Mouse (Mus musculus) lung, postnatal 14 days (tissue): ENCODE data around the gene Asb16.
"Not testable (repeated sequence)": the region's sequence is repeated elsewhere in the genome, so short reads cannot be mapped to it uniquely, and the experiment has no call there.

Experiments
- DNase-seq: peaks from one replicate; pipeline ENCODE4 v3.0.0; 2021

Asb16 gene

DNA sequence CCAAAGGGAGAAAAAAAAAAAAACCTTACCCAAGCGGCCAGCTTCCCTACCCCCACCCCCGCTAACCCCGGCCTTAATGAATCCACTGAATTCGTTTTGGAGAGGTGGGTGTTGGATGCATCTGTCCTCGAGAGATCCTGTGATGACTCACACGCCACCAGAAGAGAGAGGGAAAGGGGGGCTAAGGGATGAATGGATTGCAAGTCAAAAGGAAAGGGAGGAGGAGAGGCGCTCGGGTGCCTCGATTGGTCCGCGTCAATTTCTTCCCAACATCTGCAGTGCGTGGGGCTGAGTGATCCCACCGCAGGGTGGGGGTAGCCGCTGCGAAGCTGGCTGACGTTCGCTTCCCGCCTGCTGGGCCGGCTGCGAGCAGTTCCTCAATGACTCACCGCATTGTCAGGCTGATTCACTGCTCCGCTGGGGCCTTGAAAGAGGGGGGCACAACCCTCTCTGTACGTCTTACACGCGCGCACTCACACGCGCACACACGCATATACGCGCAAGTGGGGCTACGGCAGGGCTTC lies 23.6 kb upstream of the Asb16 start:
- peak; percentile 44 for DNase-seq

GRCm38 (mm10) chr11:102245581-102246272 lies 22.8 kb upstream of the Asb16 start:
- no peak for DNase-seq

DNA sequence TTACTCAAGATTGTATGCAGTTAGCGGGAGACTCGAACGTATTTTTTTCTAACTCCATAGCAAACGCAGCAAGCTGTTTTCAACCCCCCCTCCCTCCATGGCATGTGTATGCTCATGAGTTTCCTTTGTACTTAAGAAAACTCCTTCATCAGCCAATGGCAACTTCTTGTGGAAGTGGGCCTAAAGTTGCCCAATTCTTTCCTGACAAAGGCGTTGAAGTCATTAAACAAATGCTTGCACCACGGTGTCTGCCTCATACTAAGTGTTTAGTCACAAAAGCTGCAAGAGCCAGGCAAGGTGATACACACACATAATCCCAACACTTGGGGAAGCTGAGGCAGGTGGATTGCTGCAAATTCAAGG lies 22.3 kb upstream of the Asb16 start:
- DNase-seq = no peak

- no peak for DNase-seq
Measured at GRCm38 (mm10) chr11:102246871-102247270, 21.7 kb upstream of the Asb16 start.

DNA sequence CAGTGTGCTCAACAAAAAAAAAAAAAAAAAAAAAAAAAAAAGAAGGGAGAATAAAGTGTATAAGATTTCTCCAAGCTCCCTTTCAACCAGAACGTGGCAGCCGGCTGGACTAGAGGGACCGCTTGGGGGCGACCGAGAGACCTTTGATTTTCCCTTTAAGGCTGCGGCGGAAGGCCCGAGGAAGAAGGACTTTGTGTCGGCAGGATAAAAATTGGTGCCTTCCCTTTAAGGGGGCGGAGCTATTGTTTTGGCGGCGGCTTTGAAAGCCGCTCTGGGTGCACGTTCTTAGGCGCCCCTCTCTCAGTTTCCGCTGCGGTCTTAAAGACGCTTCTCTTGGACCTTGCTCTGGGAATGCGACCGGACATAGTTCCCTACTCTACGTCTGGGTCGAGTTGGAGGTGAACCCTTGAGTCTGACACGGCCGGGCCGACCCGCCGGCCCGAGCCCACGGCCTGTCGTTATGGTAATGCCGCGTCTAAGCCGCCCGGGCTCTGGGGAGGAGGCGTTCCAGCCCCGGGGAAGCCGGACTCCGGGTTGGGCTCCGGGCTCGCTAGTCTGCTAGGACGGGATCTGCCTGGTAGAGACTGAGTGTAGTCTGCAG lies 19.8 kb upstream of the Asb16 start, which contains the start of gene BC030867:
Gene BC030867 (plus strand): TSS at position 253 of the 601 bp plus-strand sequence.
- DNase-seq = peak; percentile 96

DNA sequence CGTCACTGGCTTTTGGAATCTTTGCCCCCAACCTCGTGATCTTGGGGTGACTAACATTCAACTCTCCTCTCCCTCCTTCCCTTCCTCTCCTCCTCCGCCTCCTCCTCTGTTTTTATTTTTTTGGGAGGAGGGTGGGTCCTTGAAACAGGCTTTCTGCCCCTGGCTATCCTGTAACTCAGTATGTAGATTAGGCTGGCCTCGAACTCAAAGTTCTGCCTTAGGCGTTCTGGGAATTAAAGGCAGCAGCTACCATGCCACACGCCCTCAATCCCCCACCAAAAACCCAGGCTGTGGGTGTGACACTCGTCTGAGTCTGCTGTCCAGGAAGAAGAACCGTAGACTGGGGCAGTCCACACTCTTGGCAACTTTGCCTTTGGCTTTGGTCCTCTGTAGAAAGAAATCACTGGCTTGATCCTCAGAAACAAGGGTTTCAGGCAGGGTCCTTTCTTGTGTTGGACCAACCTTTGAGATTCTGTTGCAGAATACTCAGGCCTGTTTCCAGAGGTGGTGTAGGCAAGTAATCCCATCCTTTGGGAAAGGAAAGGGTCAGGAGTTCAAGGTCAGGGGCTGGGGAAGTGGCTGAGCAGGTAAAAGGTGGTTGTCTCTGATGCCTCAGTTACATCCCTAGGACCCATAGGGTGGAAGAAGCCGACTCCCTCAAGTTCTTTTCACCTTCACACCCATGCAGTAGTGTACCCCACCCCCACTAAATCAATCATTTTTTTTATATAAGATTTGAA lies 19.0 kb upstream of the Asb16 start:
- DNase-seq = no peak

- DNase-seq = peak; percentile 25
Measured at GRCm38 (mm10) chr11:102257514-102257913, 11.0 kb upstream of the Asb16 start.

GRCm38 (mm10) chr11:102258095-102258494 lies 10.4 kb upstream of the Asb16 start:
- no peak for DNase-seq

- no peak for DNase-seq
Measured at GRCm38 (mm10) chr11:102258521-102258920, 10.0 kb upstream of the Asb16 start.

DNA sequence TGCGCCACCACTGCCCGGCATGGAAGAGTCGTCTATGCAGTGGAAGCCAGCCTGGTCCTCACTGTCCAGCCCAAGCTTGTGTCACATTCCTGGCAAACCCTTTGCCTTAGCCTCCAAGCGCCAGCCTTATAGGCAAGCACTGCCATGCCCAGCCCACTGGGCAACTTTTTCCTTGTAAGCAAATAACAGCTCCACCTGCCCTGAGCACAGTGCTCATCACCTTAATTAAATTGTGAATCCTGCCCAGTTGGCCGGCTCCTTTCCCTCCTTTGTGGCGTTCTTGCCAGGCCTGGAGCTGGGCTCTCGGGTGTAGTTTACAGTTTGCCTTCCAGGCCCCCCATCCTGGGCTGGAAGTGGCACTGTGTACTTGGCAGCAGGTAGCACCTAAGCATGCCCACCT lies 5.3 kb upstream of the Asb16 start:
- DNase-seq = no peak

DNA sequence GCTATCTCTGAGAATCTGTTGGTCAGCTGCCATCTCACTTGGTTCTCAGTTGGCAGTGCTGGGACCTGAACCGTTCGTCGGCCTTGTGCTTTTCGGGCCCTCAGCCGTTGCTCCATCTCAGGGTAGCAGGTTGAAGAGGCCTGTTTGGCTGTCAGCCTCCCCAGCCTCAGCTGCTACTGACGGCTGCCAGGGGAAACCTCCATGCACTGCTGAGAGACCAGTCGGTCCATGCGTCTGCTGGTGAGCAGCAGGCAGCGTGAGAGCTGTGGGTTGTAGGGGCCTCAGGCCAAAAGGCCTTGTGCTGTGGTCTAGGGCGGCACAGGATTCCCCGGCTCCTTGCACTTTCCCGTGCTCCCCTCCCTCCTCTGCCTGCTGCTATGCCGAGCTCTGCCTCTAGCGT lies 2.7 kb upstream of the Asb16 start:
- no peak for DNase-seq

DNA sequence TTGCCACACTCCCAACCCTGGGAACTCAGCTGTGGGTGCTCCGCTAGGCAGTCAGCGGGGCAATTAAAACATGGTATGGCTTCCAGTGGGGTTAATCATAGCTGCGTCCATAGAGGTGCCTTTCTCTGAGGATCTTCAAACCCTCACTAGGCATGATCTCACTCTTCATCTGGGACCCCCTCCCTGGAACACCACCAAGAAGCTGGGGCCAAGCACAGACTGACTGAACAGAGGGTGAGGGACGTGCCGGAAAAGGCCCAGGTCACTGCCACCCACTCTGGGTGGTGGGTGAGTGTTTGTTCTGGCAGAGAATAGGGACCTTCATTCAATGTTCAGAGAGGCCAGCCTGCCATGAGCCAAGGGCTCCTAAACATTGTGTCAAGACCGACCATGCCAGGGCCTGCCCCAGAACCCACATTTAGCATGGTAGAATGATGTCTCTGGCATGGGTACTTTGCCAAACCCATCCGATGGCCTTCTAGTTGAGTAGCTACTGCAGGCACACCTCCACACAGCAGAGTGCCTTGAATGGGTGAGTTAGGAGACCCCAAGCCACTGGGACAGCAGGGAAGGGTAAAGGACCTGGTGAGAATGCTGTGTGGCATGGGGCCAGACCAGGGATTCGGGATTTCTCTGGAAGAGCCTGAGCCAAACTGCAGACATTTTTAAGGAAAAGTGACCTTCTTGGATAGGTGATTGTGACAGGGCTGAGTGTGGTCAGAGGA lies 1.8 kb upstream of the Asb16 start:
- DNase-seq = no peak

DNA sequence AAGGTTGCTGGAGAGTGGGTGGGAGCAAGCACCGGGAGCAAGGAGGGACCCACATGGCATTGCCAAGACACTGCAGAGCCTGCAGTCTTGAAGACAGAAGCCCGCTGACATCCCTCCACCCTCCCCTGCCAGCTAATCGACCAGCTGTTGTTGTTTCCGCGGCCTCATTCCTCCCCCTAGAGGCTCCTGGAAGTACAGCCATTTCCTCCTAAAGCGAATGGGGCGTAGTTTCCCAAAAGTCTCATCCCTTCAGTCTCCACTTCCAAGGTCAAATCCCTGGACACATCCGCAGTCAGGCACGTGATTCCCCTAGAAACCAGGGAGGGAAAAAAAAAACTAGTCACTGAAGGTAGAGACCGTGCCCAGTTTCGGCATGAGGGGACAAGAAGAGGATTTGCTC lies 1.1 kb upstream of the Asb16 start:
- DNase-seq = peak; percentile 73

GRCm38 (mm10) chr11:102276411-102276915 lies 7.9 kb downstream of the Asb16 start:
- peak; percentile 31 for DNase-seq

DNA sequence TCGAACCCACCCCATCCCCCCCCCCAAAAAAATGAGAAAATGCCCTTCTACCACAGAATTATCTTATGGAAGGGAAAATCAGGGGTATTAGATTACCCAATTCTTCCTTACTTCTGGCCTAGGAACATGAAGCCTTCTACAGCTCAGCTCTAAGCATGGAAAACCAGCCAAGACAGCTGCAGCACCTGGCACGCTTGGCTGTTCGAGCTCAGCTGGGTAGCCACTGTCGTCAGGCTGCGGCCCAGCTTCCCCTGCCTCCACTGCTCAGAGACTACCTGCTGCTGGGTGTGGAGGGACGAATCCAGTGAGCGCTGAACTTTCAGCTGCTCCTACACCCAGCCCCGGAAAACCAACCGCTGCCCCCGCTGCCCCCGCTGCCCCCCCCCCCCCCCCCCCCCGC lies 9.2 kb downstream of the Asb16 start:
- no peak for DNase-seq

DNA sequence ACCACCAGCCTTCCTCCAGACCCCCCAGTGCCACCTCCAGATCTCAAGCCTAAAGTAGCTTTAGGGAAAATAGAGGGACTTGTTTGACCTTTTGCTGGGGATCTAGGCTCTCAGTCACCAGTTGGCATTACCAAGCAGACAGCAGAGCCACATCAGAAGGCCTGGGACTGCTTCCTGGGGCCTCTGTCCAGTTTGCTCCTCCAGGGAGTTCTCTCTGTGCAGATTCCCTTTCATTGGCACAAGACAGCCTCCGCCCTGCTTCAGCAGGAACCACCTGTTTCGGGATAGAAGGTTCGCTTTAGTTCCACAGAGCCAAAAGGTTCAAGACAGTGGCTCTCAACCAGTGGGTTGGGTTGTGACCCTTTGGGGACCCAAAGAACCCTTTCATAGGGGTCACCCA lies 11.1 kb downstream of the Asb16 start:
- DNase-seq = no peak

- DNase-seq = not testable (repeated sequence)
Measured at GRCm38 (mm10) chr11:102280267-102280666, 11.7 kb downstream of the Asb16 start.

GRCm38 (mm10) chr11:102283922-102284321 lies 15.4 kb downstream of the Asb16 start:
- DNase-seq = no peak

DNA sequence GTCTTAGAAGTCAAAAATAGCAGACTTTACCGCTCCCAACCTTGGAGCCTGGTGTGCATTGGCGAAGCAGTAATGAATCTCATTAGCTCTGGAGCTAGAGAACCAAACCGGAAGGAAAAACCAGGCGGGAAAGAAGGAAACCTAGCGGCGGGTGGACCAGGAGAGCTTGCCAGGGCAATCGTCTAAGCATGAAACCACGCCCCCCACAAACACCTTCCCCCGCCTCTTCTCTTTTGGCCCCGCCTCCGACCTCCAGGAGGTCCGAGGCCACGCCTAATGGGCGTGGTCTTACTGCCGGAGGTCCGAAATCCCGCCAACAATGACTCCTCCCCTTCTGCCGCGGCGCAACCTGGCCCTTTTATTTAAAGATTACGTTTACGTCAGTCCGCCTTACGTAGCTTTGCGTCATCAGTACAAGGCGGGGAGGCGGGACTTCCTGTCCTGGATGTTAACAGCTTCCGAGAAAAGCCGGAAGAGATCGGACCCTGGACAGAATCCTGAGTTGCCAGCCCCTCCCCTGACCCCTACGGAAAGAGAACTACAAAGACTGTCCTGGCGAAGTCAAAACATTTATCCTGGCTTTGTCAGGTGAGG lies 16.1 kb downstream of the Asb16 start, which contains the start of gene Tmub2:
Gene Tmub2 (plus strand): TSS at position 431 of the 594 bp plus-strand sequence.
- peak; percentile 98 for DNase-seq

DNA sequence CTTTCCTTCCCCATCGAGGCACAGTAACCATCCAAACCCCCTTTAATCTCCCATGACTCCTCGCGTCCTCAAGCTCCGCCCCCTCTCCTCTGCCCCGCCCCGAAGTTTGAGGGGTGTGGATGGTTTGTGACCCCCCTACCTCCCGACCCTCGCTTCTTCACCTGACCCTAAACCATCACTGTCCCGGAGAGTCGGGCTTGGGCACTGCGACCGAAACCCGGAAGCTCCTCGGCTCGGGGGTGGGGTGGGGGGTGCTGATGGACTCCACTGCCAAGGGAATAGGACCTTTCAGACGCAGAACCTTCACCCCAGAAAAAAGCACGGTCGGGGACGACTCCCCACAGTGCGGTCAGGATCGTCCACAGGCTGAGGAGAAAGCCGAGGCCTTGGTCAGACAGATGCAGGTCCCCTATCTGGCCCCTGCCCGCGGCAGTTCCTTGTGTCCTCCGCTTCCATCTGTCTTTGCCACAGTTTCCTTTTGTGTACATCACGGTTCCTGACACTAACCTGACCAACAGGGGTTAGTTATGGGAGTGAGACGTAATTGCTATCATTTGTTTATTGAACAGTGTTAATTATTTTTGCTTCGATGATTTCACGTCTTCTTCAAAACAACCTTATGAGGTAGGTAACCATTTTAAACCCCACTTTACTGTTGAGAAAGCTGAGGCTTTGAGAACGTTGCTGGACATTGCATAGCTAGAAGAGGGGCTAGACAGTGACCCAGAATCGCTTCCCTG lies 16.7 kb downstream of the Asb16 start:
- no peak for DNase-seq

DNA sequence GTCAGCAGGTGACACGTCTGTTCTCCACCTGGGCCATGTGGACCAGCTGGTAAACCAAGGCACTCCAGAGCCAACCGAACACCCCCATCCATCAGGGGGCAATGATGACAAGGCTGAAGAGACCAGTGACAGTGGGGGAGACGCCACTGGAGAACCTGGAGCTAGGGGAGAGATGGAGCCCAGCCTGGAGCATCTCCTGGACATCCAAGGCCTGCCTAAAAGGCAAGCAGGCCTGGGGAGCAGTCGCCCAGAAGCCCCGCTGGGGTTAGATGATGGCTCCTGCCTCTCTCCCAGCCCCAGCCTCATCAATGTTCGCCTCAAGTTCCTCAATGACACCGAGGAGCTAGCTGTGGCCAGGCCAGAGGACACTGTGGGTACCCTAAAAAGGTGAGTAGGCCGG lies 18.9 kb downstream of the Asb16 start:
- no peak for DNase-seq
